In the genomic region with DNA sequence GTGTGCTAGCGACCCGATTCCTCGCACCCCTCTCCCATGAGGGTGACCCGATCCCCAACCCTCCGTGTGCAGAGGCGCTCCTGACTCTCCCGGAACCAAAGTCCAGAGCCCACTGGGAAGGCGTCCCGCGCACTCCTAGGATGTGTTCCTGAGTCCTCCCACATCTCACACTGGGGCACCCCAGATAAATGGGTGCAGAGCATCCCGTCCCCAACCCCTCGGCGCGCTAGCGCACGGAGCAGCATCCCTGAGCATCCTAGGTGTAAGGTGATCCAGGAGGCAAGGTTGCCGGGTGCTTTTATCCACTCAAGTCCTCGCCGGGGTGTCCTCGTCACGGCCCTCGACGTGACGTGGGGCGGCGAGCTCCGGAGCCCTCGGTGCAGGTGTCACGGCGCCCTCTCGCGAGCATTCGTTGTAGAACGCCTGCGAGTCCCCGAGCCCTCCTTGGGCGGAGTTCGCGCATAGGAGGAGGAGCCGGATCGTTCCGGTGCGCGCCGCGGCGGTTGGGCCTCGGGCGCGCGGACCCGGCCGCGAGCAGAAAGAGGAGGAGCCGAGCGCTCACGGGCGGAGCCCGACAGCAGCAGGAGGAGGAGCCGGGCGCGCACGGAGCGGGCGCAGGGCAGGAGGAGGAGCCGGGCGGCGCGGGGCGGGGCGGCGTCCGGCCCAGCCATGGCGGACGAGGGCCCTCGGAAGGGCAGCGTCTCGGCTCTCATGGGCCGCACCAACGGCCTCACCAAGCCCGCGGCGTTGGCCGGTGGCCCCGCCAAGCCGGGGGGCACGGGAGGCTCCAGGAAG, we compare ENCODE assay signal across 8 mouse cellular contexts. TPM values are rescaled to one million over a fixed set of nuclear protein-coding genes. Genes with fewer than 3 reads are reported as not detected.
DNase-seq lines count a peak whose midpoint lies in the region; ATAC-seq and TF ChIP-seq lines count a peak whose summit lies in the region.

A gene (minus strand): TSS at position 373 of the 795 bp plus-strand sequence.
A gene (plus strand): TSS at position 535 of the 795 bp plus-strand sequence.

- H3K9me3 ChIP-seq in E14TG2a.4 (ENCODE audit: low read length), result no peaks in the 10 kb centered on the region
- no peaks in the 10 kb centered on the region for H3K9me3 ChIP-seq in forebrain, embryonic 13.5 days (replicated peaks)
- no peaks in the 10 kb centered on the region for H3K9me3 ChIP-seq in liver, postnatal 0 days (ENCODE audit: low read length)
- H3K9me3 ChIP-seq in neural tube, embryonic 14.5 days (ENCODE audit: control insufficient read depth, low read length), result no peaks in the 10 kb centered on the region

- peak; percentile 96 for ATAC-seq in forebrain, embryonic 13.5 days
- peak; percentile 90 for ATAC-seq in liver, postnatal 0 days
- peak; percentile 95 for ATAC-seq in neural tube, embryonic 14.5 days (ENCODE audit: low read depth)

- no peak for TF ChIP-seq CTCF in E14TG2a.4 (conservative IDR thresholded peaks at IDR 0.05; ENCODE audit: low read length)
- peak; percentile 91 for TF ChIP-seq CTCF in liver, postnatal 0 days (IDR thresholded peaks at IDR 0.05; ENCODE audit: low read depth)

- peak within 1 kb of the TSS; percentile 96 for H3K4me2 ChIP-seq in forebrain, embryonic 13.5 days
- peak within 1 kb of the TSS; percentile 86 for H3K4me2 ChIP-seq in liver, postnatal 0 days (ENCODE audit: low read depth, low read length)
- peak within 1 kb of the TSS; percentile 95 for H3K4me2 ChIP-seq in neural tube, embryonic 14.5 days (ENCODE audit: low read depth, low read length)

- WGBS in forebrain, embryonic 13.5 days, result under 1% methylated on average over 59 of the region's 87 CpGs
- under 1% methylated on average over 85 of the region's 87 CpGs for WGBS in large intestine, adult 2 months
- under 1% methylated on average over 64 of the region's 87 CpGs for WGBS in liver, postnatal 0 days (ENCODE audit: insufficient replicate concordance)
- under 1% methylated on average over 69 of the region's 87 CpGs for WGBS in neural tube, embryonic 14.5 days

- H3K9ac ChIP-seq in forebrain, embryonic 13.5 days, result peak within 1 kb of the TSS; percentile 95
- peak within 1 kb of the TSS; percentile 94 for H3K9ac ChIP-seq in liver, postnatal 0 days (replicated peaks)
- H3K9ac ChIP-seq in neural tube, embryonic 14.5 days (replicated peaks; ENCODE audit: low read depth, low read length), result peak within 1 kb of the TSS; percentile 92

- peak within 1 kb of the TSS; percentile 94 for H3K27ac ChIP-seq in forebrain, embryonic 13.5 days
- peak within 1 kb of the TSS; percentile 93 for H3K27ac ChIP-seq in liver, postnatal 0 days (ENCODE audit: low read depth)
- H3K27ac ChIP-seq in neural tube, embryonic 14.5 days (ENCODE audit: low read depth, low read length), result peak within 1 kb of the TSS; percentile 96

- H3K27me3 ChIP-seq in E14TG2a.4 (ENCODE audit: insufficient read depth, low read length), result no peaks in the 10 kb centered on the region
- no peaks in the 10 kb centered on the region for H3K27me3 ChIP-seq in forebrain, embryonic 13.5 days
- no peaks in the 10 kb centered on the region for H3K27me3 ChIP-seq in liver, postnatal 0 days (ENCODE audit: insufficient read depth, low read length)
- H3K27me3 ChIP-seq in neural tube, embryonic 14.5 days (ENCODE audit: control insufficient read depth, insufficient read depth, low read length), result no peaks in the 10 kb centered on the region

- H3K4me1 ChIP-seq in E14TG2a.4 (replicated peaks; ENCODE audit: low read depth, low read length), result peaks cover 16% of the 10 kb centered on the region
- peaks cover 33% of the 10 kb centered on the region for H3K4me1 ChIP-seq in forebrain, embryonic 13.5 days
- H3K4me1 ChIP-seq in liver, postnatal 0 days (ENCODE audit: insufficient read depth), result peaks cover 26% of the 10 kb centered on the region
- peaks cover 12% of the 10 kb centered on the region for H3K4me1 ChIP-seq in neural tube, embryonic 14.5 days (ENCODE audit: control insufficient read depth, insufficient read depth, low read length)

- H3K4me3 ChIP-seq in E14TG2a.4 (replicated peaks; ENCODE audit: low read length), result peak within 1 kb of the TSS; percentile 98
- H3K4me3 ChIP-seq in forebrain, embryonic 13.5 days, result peak within 1 kb of the TSS; percentile 94
- H3K4me3 ChIP-seq in liver, postnatal 0 days (ENCODE audit: low read depth, low read length), result peak within 1 kb of the TSS; percentile 79
- peak within 1 kb of the TSS; percentile 92 for H3K4me3 ChIP-seq in neural tube, embryonic 14.5 days (ENCODE audit: low read depth, low read length)

- peaks cover 23% of the 10 kb centered on the region for H3K36me3 ChIP-seq in E14TG2a.4 (ENCODE audit: insufficient read depth, low read length)
- peaks cover 16% of the 10 kb centered on the region; the same call in 1 of the 2 replicates for H3K36me3 ChIP-seq in forebrain, embryonic 13.5 days (ENCODE audit: poor library complexity, severe bottlenecking)
- peaks cover 6% of the 10 kb centered on the region; the same call in 1 of the 2 replicates for H3K36me3 ChIP-seq in liver, postnatal 0 days (replicated peaks; ENCODE audit: insufficient read depth, low read length)
- H3K36me3 ChIP-seq in neural tube, embryonic 14.5 days (ENCODE audit: control insufficient read depth, insufficient read depth, low read length), result peaks cover 3% of the 10 kb centered on the region; the same call in 1 of the 2 replicates

- intact Hi-C loops in heart, postnatal 10 days (cut with DNase I), result loop anchor here (5.0 kb wide), 1 partner anchor 128 kb away; no protein-coding TSS in a partner anchor

- peak; percentile 97 for DNase-seq in c-Kit-positive CD71-positive TER-119-positive erythroid progenitor cells, embryonic 14.5 days (ENCODE audit: low spot score)
- DNase-seq in heart, postnatal 10 days, result peak; percentile 97 to 98
- DNase-seq in large intestine, adult 2 months (ENCODE audit: low read depth, low spot score), result peak; percentile 88
- peak; percentile 99 for DNase-seq in liver, postnatal 0 days
- peak; percentile 98 for DNase-seq in testis, postnatal 10 days (ENCODE audit: low spot score)

- no peak; the same call in 1 of the 2 replicates for TF ChIP-seq EP300 in liver, postnatal 0 days (IDR thresholded peaks at IDR 0.05; ENCODE audit: low read depth)

RNA-seq across cellular contexts. Expression of the first gene that starts in this region (rescaled TPM):
- polyA plus RNA-seq in forebrain, embryonic 13.5 days (2015; fragmentation: Nextera tagmentation; extraction: Ambion mirVana), result 49.8 and 52.5 TPM in 2 replicates
- total RNA-seq in heart, postnatal 10 days (2021), result 10 to 100 TPM; 11.7 to 12.0 TPM
- polyA plus RNA-seq in large intestine, adult 2 months (2012; rRNA removed), result 18.2 and 18.7 TPM in 2 replicates
- 6.7 and 8.8 TPM in 2 replicates for polyA plus RNA-seq in liver, postnatal 0 days (2015; fragmentation: Nextera tagmentation; extraction: Ambion mirVana)
- 33.3 and 39.3 TPM in 2 replicates for polyA plus RNA-seq in neural tube, embryonic 14.5 days (2014; fragmentation: Nextera tagmentation; extraction: Ambion mirVana)

RNA-seq across cellular contexts. Expression of the second gene that starts in this region (rescaled TPM):
- polyA plus RNA-seq in forebrain, embryonic 13.5 days (2015; fragmentation: Nextera tagmentation; extraction: Ambion mirVana), result 66.3 and 69.0 TPM in 2 replicates
- total RNA-seq in heart, postnatal 10 days (2021), result 10 to 100 TPM; 83.0 to 84.8 TPM
- 24.2 and 30.9 TPM in 2 replicates for polyA plus RNA-seq in large intestine, adult 2 months (2012; rRNA removed)
- 60.5 and 62.9 TPM in 2 replicates for polyA plus RNA-seq in liver, postnatal 0 days (2015; fragmentation: Nextera tagmentation; extraction: Ambion mirVana)
- 70.3 and 82.9 TPM in 2 replicates for polyA plus RNA-seq in neural tube, embryonic 14.5 days (2014; fragmentation: Nextera tagmentation; extraction: Ambion mirVana)

Comparison
In these comparisons a context has a peak if more than half of its experiments do, and no peak if none do; other contexts are left out.
1. Peak in every context shown above with its lines: DNase-seq, ATAC-seq, H3K4me3 ChIP-seq and H3K27ac ChIP-seq.